Mouse (Mus musculus): ENCODE data around the gene Prpf6. TPM values are rescaled to one million over a fixed set of nuclear protein-coding genes. Genes with fewer than 3 reads are reported as not detected.

Gene Prpf6
- polyA plus RNA-seq, 1 experiment from 2014 or later: 79.3 TPM

DNA sequence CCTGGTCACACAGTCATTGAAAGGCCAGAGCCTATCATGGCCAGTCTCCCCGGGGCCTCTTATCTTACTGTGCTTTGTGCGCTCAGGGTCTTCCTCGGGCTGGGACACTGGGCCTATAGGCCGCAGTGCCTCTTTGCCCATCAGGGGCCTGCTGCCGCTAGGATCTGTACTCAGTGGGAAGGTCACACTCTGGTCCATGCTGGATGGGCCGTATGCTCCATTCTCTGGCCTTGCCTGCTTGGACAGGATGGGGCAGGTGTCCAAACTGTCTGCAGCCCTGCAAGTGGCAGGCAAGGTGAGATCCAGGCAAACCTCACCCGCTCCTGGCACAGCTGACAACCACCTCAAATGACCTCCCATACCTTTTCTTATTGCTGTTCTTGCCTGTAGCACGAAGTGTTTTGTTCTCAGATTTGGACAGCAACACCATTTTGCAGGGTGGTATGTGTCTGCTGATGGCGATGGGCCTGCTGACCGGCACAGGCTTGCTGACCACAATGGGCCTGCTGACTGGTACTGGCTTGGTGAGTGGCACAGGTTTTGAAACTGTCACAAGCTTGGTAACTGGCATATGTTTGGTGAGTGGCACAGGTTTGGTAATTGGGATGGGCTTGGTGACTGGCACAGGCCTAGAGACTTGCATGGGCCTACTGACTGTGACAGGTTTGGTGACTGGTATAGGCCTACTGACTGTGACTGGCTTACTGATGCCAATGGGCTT lies 2.5 kb upstream of the Prpf6 start:
- ATAC-seq (ENCODE audit: insufficient number of reproducible peaks, insufficient read depth, low FRiP score, low TSS enrichment, low read depth): no peak
- Histone ChIP-seq H3K4me2 (no peak overlapping the region), H3K9ac (replicated peaks) (no peak overlapping the region; the same call in 1 of the 2 replicates), H3K4me3 (replicated peaks) (no peak overlapping the region), H3K4me1 (replicated peaks) (peaks cover 17% of the 10 kb centered on the region), H3K27ac (no peak overlapping the region), H3K27me3 (no peaks in the 10 kb centered on the region), H3K36me3 (peaks cover 67% of the 10 kb centered on the region), H3K9me3 (no peaks in the 10 kb centered on the region)
- WGBS: 94% methylated on average over 10 of the region's 10 CpGs

- peaks cover 62% of the 10 kb centered on the region for H3K36me3 ChIP-seq
- H3K27ac ChIP-seq: no peak overlapping the region
- ATAC-seq (ENCODE audit: insufficient number of reproducible peaks, insufficient read depth, low FRiP score, low TSS enrichment, low read depth): no peak
- H3K9me3 ChIP-seq: no peaks in the 10 kb centered on the region
- H3K27me3 ChIP-seq: no peaks in the 10 kb centered on the region
- no peak overlapping the region for H3K4me2 ChIP-seq
- no peak overlapping the region for H3K9ac ChIP-seq (replicated peaks)
- H3K4me1 ChIP-seq (replicated peaks): peaks cover 17% of the 10 kb centered on the region
- WGBS: 95% methylated on average over 9 of the region's 9 CpGs
- H3K4me3 ChIP-seq (replicated peaks): no peak overlapping the region
These were observed 1.9 kb upstream of the Prpf6 start for GRCm38 (mm10) chr2:181589732-181590105.

DNA sequence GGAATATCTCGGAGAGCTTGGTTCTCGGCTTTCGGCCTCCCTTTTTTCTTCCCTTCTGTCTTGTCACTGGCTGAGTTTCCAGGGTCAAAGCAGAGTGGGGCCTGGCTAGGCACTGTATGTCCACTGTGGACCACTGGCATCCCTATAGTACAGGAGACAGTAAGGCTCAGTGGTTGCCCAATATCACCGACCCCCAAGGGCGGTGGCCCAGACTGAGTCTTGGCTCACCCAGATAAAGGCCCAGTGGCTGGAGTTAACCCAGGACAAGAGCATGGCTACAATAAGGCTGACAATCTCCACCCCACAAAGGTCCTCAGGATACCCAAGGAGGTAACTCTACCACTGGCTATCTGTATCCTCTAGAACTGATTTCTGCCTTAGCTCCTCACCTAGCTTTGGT lies 1.2 kb upstream of the Prpf6 start:
- ATAC-seq (ENCODE audit: insufficient number of reproducible peaks, insufficient read depth, low FRiP score, low TSS enrichment, low read depth): no peak
- no peak overlapping the region for H3K4me2 ChIP-seq
- H3K36me3 ChIP-seq: peaks cover 54% of the 10 kb centered on the region
- H3K27me3 ChIP-seq: no peaks in the 10 kb centered on the region
- 93% methylated on average over 5 of the region's 5 CpGs for WGBS
- H3K27ac ChIP-seq: no peak overlapping the region
- H3K9me3 ChIP-seq: no peaks in the 10 kb centered on the region
- H3K4me3 ChIP-seq (replicated peaks): no peak overlapping the region
- H3K9ac ChIP-seq (replicated peaks): 0 out of 2 replicates have a peak overlapping the region, but pooled peaks have one; percentile 8
- peaks cover 17% of the 10 kb centered on the region for H3K4me1 ChIP-seq (replicated peaks)

GRCm38 (mm10) chr2:181592231-181593041 lies 768 bp downstream of the Prpf6 start, which contains the start of gene Zfp512b:
TSS of gene Zfp512b (minus strand) at chr2:181592803.
- Histone ChIP-seq H3K9ac (replicated peaks) (peak within 1 kb of the TSS; percentile 89), H3K4me2 (peak within 1 kb of the TSS; percentile 85), H3K27ac (peak within 1 kb of the TSS; percentile 82), H3K4me1 (replicated peaks) (peaks cover 17% of the 10 kb centered on the region), H3K27me3 (no peaks in the 10 kb centered on the region), H3K9me3 (no peaks in the 10 kb centered on the region), H3K36me3 (peaks cover 35% of the 10 kb centered on the region), H3K4me3 (replicated peaks) (peak within 1 kb of the TSS; percentile 95)
- under 1% methylated on average over 88 of the region's 97 CpGs for WGBS
- ATAC-seq (ENCODE audit: insufficient number of reproducible peaks, insufficient read depth, low FRiP score, low TSS enrichment, low read depth): peak; percentile 71

- Histone ChIP-seq H3K27ac (peak overlapping the region; percentile 82; the same call in 1 of the 2 replicates), H3K27me3 (peaks cover 4% of the 10 kb centered on the region; the same call in 1 of the 2 replicates), H3K9me3 (no peaks in the 10 kb centered on the region), H3K9ac (replicated peaks) (peak overlapping the region; percentile 89), H3K4me3 (replicated peaks) (peak overlapping the region; percentile 95), H3K36me3 (peaks cover 29% of the 10 kb centered on the region), H3K4me1 (replicated peaks) (peaks cover 20% of the 10 kb centered on the region), H3K4me2 (peak overlapping the region; percentile 85)
- 6% methylated on average over 6 of the region's 6 CpGs for WGBS
- peak; percentile 13; the same call in 1 of the 2 replicates for ATAC-seq (ENCODE audit: insufficient number of reproducible peaks, insufficient read depth, low FRiP score, low TSS enrichment, low read depth)
These were observed 1.4 kb downstream of the Prpf6 start for GRCm38 (mm10) chr2:181593042-181593421.

DNA sequence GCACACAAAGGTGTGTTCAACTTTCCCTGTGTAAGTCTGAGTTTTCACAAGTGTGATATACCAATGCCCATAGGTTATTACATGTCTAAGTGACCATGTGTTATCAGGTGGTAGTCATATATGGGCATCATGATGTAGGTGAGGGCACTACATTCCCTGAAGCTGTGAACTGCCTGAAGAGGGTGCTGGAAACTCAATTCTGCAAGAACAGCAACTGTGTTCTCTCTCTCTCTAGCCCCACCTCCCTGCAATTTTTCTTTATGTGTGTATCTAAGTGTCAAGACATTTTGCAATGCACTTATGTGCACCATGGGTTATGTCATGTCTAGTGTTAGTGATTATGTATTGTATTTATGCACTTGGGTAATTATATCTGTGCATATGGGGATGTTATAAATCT lies 2.3 kb downstream of the Prpf6 start:
- no peak overlapping the region for H3K9ac ChIP-seq (replicated peaks)
- H3K27me3 ChIP-seq: peaks cover 14% of the 10 kb centered on the region
- no peak overlapping the region for H3K27ac ChIP-seq
- peaks cover 27% of the 10 kb centered on the region for H3K4me1 ChIP-seq (replicated peaks)
- peaks cover 20% of the 10 kb centered on the region for H3K36me3 ChIP-seq
- no peaks in the 10 kb centered on the region for H3K9me3 ChIP-seq
- no peak overlapping the region for H3K4me2 ChIP-seq
- H3K4me3 ChIP-seq (replicated peaks): no peak overlapping the region
- ATAC-seq (ENCODE audit: insufficient number of reproducible peaks, insufficient read depth, low FRiP score, low TSS enrichment, low read depth): no peak

DNA sequence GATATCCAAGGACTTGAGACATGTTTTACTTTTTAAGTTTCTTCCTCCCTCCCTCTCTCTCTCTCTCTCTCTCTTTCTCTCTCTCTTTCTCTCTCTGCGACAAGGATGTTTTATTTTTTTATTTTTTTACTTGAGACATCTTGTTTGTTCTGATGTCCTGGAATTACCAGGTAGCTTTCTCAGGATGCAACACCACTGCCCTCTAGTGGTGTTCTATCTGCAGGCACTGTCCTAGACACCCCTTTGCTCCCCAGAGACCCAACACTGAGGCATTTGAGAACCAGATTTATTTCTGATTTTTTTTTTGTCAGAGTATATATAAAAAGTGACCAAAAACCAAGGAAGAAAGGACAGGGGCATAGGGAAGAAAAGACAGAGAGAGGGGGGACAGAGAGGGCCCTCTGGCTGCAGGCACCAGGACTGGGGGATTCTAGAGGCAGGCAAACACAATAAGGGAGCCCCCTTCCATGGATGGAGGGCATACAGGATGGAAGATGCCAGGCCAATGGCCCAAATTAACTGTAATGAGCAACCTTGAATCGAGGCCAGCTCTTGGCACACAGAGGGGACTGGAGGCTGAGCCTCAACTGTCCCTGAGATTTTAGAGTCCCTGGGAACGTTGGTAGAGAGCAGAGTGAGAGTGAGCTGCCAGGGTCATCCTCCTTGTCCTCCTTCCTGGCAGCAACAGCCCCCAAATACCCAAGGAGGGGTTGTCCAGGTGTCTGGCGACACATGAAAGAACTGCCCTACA lies 3.5 kb downstream of the Prpf6 start:
- H3K4me3 ChIP-seq (replicated peaks): no peak overlapping the region
- ATAC-seq (ENCODE audit: insufficient number of reproducible peaks, insufficient read depth, low FRiP score, low TSS enrichment, low read depth): no peak
- no peaks in the 10 kb centered on the region for H3K9me3 ChIP-seq
- peaks cover 24% of the 10 kb centered on the region for H3K27me3 ChIP-seq
- no peak overlapping the region for H3K27ac ChIP-seq
- no peak overlapping the region for H3K4me2 ChIP-seq
- H3K36me3 ChIP-seq: peaks cover 8% of the 10 kb centered on the region
- no peak overlapping the region for H3K9ac ChIP-seq (replicated peaks)
- peaks cover 27% of the 10 kb centered on the region for H3K4me1 ChIP-seq (replicated peaks)
- 71% methylated on average over 4 of the region's 4 CpGs for WGBS

- peaks cover 27% of the 10 kb centered on the region for H3K27me3 ChIP-seq
- H3K4me3 ChIP-seq (replicated peaks): no peak overlapping the region
- no peak overlapping the region for H3K4me2 ChIP-seq
- no peak for ATAC-seq (ENCODE audit: insufficient number of reproducible peaks, insufficient read depth, low FRiP score, low TSS enrichment, low read depth)
- no peaks in the 10 kb centered on the region for H3K9me3 ChIP-seq
- no peak overlapping the region for H3K27ac ChIP-seq
- H3K4me1 ChIP-seq (replicated peaks): peaks cover 27% of the 10 kb centered on the region
- no peak overlapping the region for H3K9ac ChIP-seq (replicated peaks)
- H3K36me3 ChIP-seq: no peaks in the 10 kb centered on the region
- 41% methylated on average over 6 of the region's 6 CpGs for WGBS
These were observed 4.7 kb downstream of the Prpf6 start for GRCm38 (mm10) chr2:181596221-181596960.

GRCm38 (mm10) chr2:181597378-181598061 lies 5.9 kb downstream of the Prpf6 start:
- Histone ChIP-seq H3K9ac (replicated peaks) (no peak overlapping the region), H3K4me2 (no peak overlapping the region), H3K4me1 (replicated peaks) (peaks cover 29% of the 10 kb centered on the region), H3K36me3 (no peaks in the 10 kb centered on the region), H3K9me3 (no peaks in the 10 kb centered on the region), H3K27me3 (peaks cover 27% of the 10 kb centered on the region), H3K4me3 (replicated peaks) (no peak overlapping the region), H3K27ac (no peak overlapping the region)
- WGBS: 70% methylated on average over 7 of the region's 7 CpGs
- ATAC-seq (ENCODE audit: insufficient number of reproducible peaks, insufficient read depth, low FRiP score, low TSS enrichment, low read depth): no peak

Data from limb, embryonic 12.5 days (tissue).